Mouse (Mus musculus) limb, embryonic 15.5 days (tissue): ENCODE data around the gene Plekha4. TPM values are rescaled to one million over a fixed set of nuclear protein-coding genes. Genes with fewer than 3 reads are reported as not detected.

Experiments used
- ATAC-seq: fragments of 200-750 bp; cut with Nextera tagmentation; 2 replicates; pipeline ENCODE4 v1.8.0; 2017; ENCODE audit warnings: low read depth, moderate TSS enrichment; ENCODE audit not compliant: insufficient number of reproducible peaks, low FRiP score, low TSS enrichment
- H3K27ac ChIP-seq: fragments of 300-500 bp; sonication (generic); 2 replicates; pipeline ENCODE4 v1.5.1; 2015; ENCODE audit warnings: moderate library complexity, mild to moderate bottlenecking, inconsistent platforms
- H3K27me3 ChIP-seq: fragments of 300-500 bp; sonication (generic); 2 replicates; pipeline ENCODE4 v1.6.1; 2015; ENCODE audit warnings: inconsistent platforms
- H3K36me3 ChIP-seq: fragments of 300-500 bp; sonication (generic); 2 replicates; pipeline ENCODE4 v1.6.1; 2015; ENCODE audit warnings: inconsistent platforms
- H3K4me1 ChIP-seq: fragments of 300-500 bp; sonication (generic); 2 replicates; pipeline ENCODE4 v1.6.1; 2015; ENCODE audit warnings: inconsistent platforms
- H3K4me2 ChIP-seq: fragments of 300-500 bp; sonication (generic); 2 replicates; pipeline ENCODE4 v1.6.1; 2015; ENCODE audit warnings: mild to moderate bottlenecking, inconsistent platforms
- H3K4me3 ChIP-seq: fragments of 300-500 bp; sonication (generic); 2 replicates; pipeline ENCODE4 v1.5.1; 2015; ENCODE audit warnings: mild to moderate bottlenecking, inconsistent platforms
- H3K9ac ChIP-seq: fragments of 300-500 bp; sonication (generic); 2 replicates; pipeline ENCODE4 v1.6.1; 2015; ENCODE audit warnings: inconsistent platforms
- H3K9me3 ChIP-seq: fragments of 300-500 bp; sonication (generic); 2 replicates; pipeline ENCODE4 v1.6.1; 2016; ENCODE audit warnings: inconsistent platforms
- WGBS: fragments of 180-500 bp; shearing (Covaris S2); methylation state at CpG from one replicate; pipeline ENCODE4 v1.1.7; 2015; 5-methylcytosine and 5-hydroxymethylcytosine counted together
- polyA plus RNA-seq: library from polyadenylated mRNA; unstranded; fragments of >200 nt; fragmentation: Nextera tagmentation; extraction: Ambion mirVana; gene quantifications from 2 replicates; pipeline ENCODE4 v1.2.1, GENCODE M21; 2015

The Plekha4 gene
- polyA plus RNA-seq, 1 experiment from 2014 or later, result 5.7 TPM

- WGBS, result 92% methylated on average over 6 of the region's 6 CpGs
- Histone ChIP-seq H3K9ac (no peak overlapping the region), H3K4me1 (peaks cover 8% of the 10 kb centered on the region; the same call in 1 of the 2 replicates), H3K4me3 (no peak overlapping the region), H3K27ac (no peak overlapping the region), H3K36me3 (peaks cover 55% of the 10 kb centered on the region), H3K27me3 (no peaks in the 10 kb centered on the region), H3K9me3 (no peaks in the 10 kb centered on the region), H3K4me2 (no peak overlapping the region)
- no peak for ATAC-seq
Observed at GRCm38 (mm10) chr7:45585923-45586322, 59.8 kb downstream of the Plekha4 start.

GRCm38 (mm10) chr7:45587631-45588592, 61.8 kb downstream of the Plekha4 start:
- no peaks in the 10 kb centered on the region for H3K27me3 ChIP-seq
- no peak overlapping the region for H3K9ac ChIP-seq
- no peak overlapping the region for H3K4me2 ChIP-seq
- no peaks in the 10 kb centered on the region for H3K9me3 ChIP-seq
- no peak for ATAC-seq
- peaks cover 8% of the 10 kb centered on the region; the same call in 1 of the 2 replicates for H3K4me1 ChIP-seq
- H3K27ac ChIP-seq, result no peak overlapping the region
- H3K36me3 ChIP-seq, result peaks cover 45% of the 10 kb centered on the region
- WGBS, result 92% methylated on average over 23 of the region's 23 CpGs
- H3K4me3 ChIP-seq, result no peak overlapping the region

GRCm38 (mm10) chr7:45589173-45589572, 63.0 kb downstream of the Plekha4 start:
- no peaks in the 10 kb centered on the region for H3K9me3 ChIP-seq
- H3K9ac ChIP-seq, result 0 out of 2 replicates have a peak overlapping the region, but pooled peaks have one; percentile 1
- H3K4me3 ChIP-seq, result peak overlapping the region; percentile 28
- peaks cover 36% of the 10 kb centered on the region for H3K36me3 ChIP-seq
- H3K4me2 ChIP-seq, result peak overlapping the region; percentile 42
- peaks cover 8% of the 10 kb centered on the region; the same call in 1 of the 2 replicates for H3K4me1 ChIP-seq
- peak; percentile 97 for ATAC-seq
- no peaks in the 10 kb centered on the region for H3K27me3 ChIP-seq
- peak overlapping the region; percentile 48 for H3K27ac ChIP-seq
- WGBS, result 2% methylated on average over 19 of the region's 19 CpGs

GRCm38 (mm10) chr7:45589898-45590297, 63.8 kb downstream of the Plekha4 start:
- H3K4me2 ChIP-seq, result no peak overlapping the region

GRCm38 (mm10) chr7:45590874-45591273, 64.7 kb downstream of the Plekha4 start:
- Histone ChIP-seq H3K4me2 (no peak overlapping the region), H3K9me3 (no peaks in the 10 kb centered on the region), H3K9ac (no peak overlapping the region), H3K4me1 (peaks cover 8% of the 10 kb centered on the region; the same call in 1 of the 2 replicates), H3K27me3 (no peaks in the 10 kb centered on the region), H3K27ac (no peak overlapping the region), H3K36me3 (peaks cover 22% of the 10 kb centered on the region), H3K4me3 (no peak overlapping the region)
- WGBS, result 68% methylated on average over 3 of the region's 3 CpGs
- ATAC-seq, result no peak

More at GRCm38 (mm10) chr7:45589898-45590297, 63.8 kb downstream of the Plekha4 start:
- WGBS, result 96% methylated on average over 5 of the region's 5 CpGs
- Histone ChIP-seq H3K9ac (no peak overlapping the region), H3K4me3 (no peak overlapping the region), H3K36me3 (peaks cover 31% of the 10 kb centered on the region), H3K4me1 (peaks cover 8% of the 10 kb centered on the region; the same call in 1 of the 2 replicates), H3K27ac (no peak overlapping the region), H3K27me3 (no peaks in the 10 kb centered on the region), H3K9me3 (no peaks in the 10 kb centered on the region)
- no peak for ATAC-seq

- Histone ChIP-seq H3K9me3 (no peaks in the 10 kb centered on the region), H3K4me2 (no peak overlapping the region), H3K9ac (no peak overlapping the region), H3K27ac (no peak overlapping the region), H3K4me1 (peaks cover 8% of the 10 kb centered on the region; the same call in 1 of the 2 replicates), H3K36me3 (peaks cover 12% of the 10 kb centered on the region; the same call in 1 of the 2 replicates), H3K4me3 (no peak overlapping the region), H3K27me3 (no peaks in the 10 kb centered on the region)
- no peak for ATAC-seq
- 72% methylated on average over 7 of the region's 7 CpGs for WGBS
Observed at GRCm38 (mm10) chr7:45591880-45592279, 65.8 kb downstream of the Plekha4 start.

- no peak for ATAC-seq
- Histone ChIP-seq H3K9ac (no peak overlapping the region), H3K4me3 (no peak overlapping the region), H3K36me3 (no peaks in the 10 kb centered on the region), H3K4me2 (no peak overlapping the region), H3K27ac (no peak overlapping the region), H3K9me3 (no peaks in the 10 kb centered on the region), H3K27me3 (no peaks in the 10 kb centered on the region), H3K4me1 (peaks cover 8% of the 10 kb centered on the region; the same call in 1 of the 2 replicates)
- 16% methylated on average over 10 of the region's 10 CpGs for WGBS
Observed at GRCm38 (mm10) chr7:45593118-45593815, 67.1 kb downstream of the Plekha4 start.

- WGBS, result 68% methylated on average over 4 of the region's 4 CpGs
- Histone ChIP-seq H3K9ac (no peak overlapping the region), H3K36me3 (no peaks in the 10 kb centered on the region), H3K4me1 (no peaks in the 10 kb centered on the region), H3K27me3 (no peaks in the 10 kb centered on the region), H3K4me3 (no peak overlapping the region), H3K4me2 (no peak overlapping the region), H3K27ac (no peak overlapping the region), H3K9me3 (no peaks in the 10 kb centered on the region)
- no peak for ATAC-seq
Observed at GRCm38 (mm10) chr7:45595176-45595575, 69.0 kb downstream of the Plekha4 start.

- H3K9ac ChIP-seq, result no peak overlapping the region
- H3K27me3 ChIP-seq, result no peaks in the 10 kb centered on the region
- H3K9me3 ChIP-seq, result no peaks in the 10 kb centered on the region
- H3K4me1 ChIP-seq, result no peaks in the 10 kb centered on the region
- no peak for ATAC-seq
- no peak overlapping the region for H3K4me2 ChIP-seq
- WGBS, result 74% methylated on average over 1 of the region's 1 CpGs
- no peak overlapping the region for H3K27ac ChIP-seq
- H3K36me3 ChIP-seq, result no peaks in the 10 kb centered on the region
- no peak overlapping the region for H3K4me3 ChIP-seq
Observed at GRCm38 (mm10) chr7:45596107-45596506, 70.0 kb downstream of the Plekha4 start.

GRCm38 (mm10) chr7:45597013-45597412, 70.9 kb downstream of the Plekha4 start:
- Histone ChIP-seq H3K27ac (no peak overlapping the region), H3K36me3 (no peaks in the 10 kb centered on the region), H3K9me3 (no peaks in the 10 kb centered on the region), H3K9ac (no peak overlapping the region), H3K27me3 (no peaks in the 10 kb centered on the region), H3K4me1 (peaks cover 3% of the 10 kb centered on the region; the same call in 1 of the 2 replicates), H3K4me3 (no peak overlapping the region), H3K4me2 (no peak overlapping the region)
- no peak for ATAC-seq
- 86% methylated on average over 5 of the region's 5 CpGs for WGBS

GRCm38 (mm10) chr7:45597527-45597926, 71.4 kb downstream of the Plekha4 start:
- no peaks in the 10 kb centered on the region for H3K9me3 ChIP-seq
- ATAC-seq, result no peak
- H3K27ac ChIP-seq, result no peak overlapping the region
- WGBS, result 89% methylated on average over 6 of the region's 6 CpGs
- no peak overlapping the region for H3K9ac ChIP-seq
- peaks cover 3% of the 10 kb centered on the region; the same call in 1 of the 2 replicates for H3K4me1 ChIP-seq
- H3K4me3 ChIP-seq, result no peak overlapping the region
- no peaks in the 10 kb centered on the region for H3K27me3 ChIP-seq
- H3K4me2 ChIP-seq, result no peak overlapping the region
- no peaks in the 10 kb centered on the region for H3K36me3 ChIP-seq
